Mouse (Mus musculus) ES-Bruce4 (cell line): ENCODE data around the gene Gm10644. TPM values are rescaled to one million over a fixed set of nuclear protein-coding genes. Genes with fewer than 3 reads are reported as not detected.

Experiments
- H3K27ac ChIP-seq: 2 replicates; pipeline ENCODE4 v1.5.1; 2012; ENCODE audit warnings: low read length, inconsistent platforms; ENCODE audit not compliant: insufficient read depth
- H3K27me3 ChIP-seq: 2 replicates; pipeline ENCODE4 v1.6.1; 2012; ENCODE audit warnings: mild to moderate bottlenecking, low read length, inconsistent platforms; ENCODE audit not compliant: control insufficient read depth, poor library complexity, insufficient read depth, severe bottlenecking
- H3K36me3 ChIP-seq: 2 replicates; pipeline ENCODE4 v1.6.1; 2012; ENCODE audit warnings: inconsistent platforms, mild to moderate bottlenecking, low read length, moderate library complexity; ENCODE audit not compliant: control insufficient read depth, poor library complexity, insufficient read depth, severe bottlenecking
- H3K4me1 ChIP-seq: one replicate; pipeline ENCODE4 v1.8.1; 2011; ENCODE audit warnings: low read length; ENCODE audit not compliant: control insufficient read depth, insufficient read depth
- H3K4me3 ChIP-seq: 2 replicates; pipeline ENCODE4 v1.5.1; 2011; ENCODE audit warnings: low read depth, mild to moderate bottlenecking, low read length
- H3K9ac ChIP-seq: 2 replicates; pipeline ENCODE4 v1.6.1; 2012; ENCODE audit warnings: low read depth, mild to moderate bottlenecking, inconsistent platforms; ENCODE audit not compliant: poor library complexity, severe bottlenecking
- H3K9me3 ChIP-seq: replicated peaks from 2 replicates; pipeline ENCODE4 v1.6.1; 2012; ENCODE audit warnings: mild to moderate bottlenecking, low read length, inconsistent platforms; ENCODE audit not compliant: control insufficient read depth, poor library complexity, insufficient read depth, severe bottlenecking
- CTCF ChIP-seq: IDR thresholded peaks from one replicate; pipeline ENCODE4 v1.8.1; 2011; ENCODE audit warnings: low read depth, low read length
- EP300 ChIP-seq: IDR thresholded peaks from 2 replicates; pipeline ENCODE4 v1.6.1; 2011; ENCODE audit warnings: low read depth, low read length; ENCODE audit not compliant: insufficient read depth
- POLR2A ChIP-seq: IDR thresholded peaks from one replicate; pipeline ENCODE4 v1.8.1; 2011; ENCODE audit warnings: low read length; ENCODE audit not compliant: insufficient read depth
- polyA plus RNA-seq: library from polyadenylated mRNA; stranded (reverse); fragments of >200 nt; gene quantifications from 2 replicates; pipeline ENCODE4 v1.2.4, GENCODE M21; 2011; ENCODE audit warnings: low read depth; ENCODE audit not compliant: missing spikeins, insufficient read depth, insufficient read length

Gm10644 gene
- polyA plus RNA-seq, 1 experiment = 0.78 TPM

DNA sequence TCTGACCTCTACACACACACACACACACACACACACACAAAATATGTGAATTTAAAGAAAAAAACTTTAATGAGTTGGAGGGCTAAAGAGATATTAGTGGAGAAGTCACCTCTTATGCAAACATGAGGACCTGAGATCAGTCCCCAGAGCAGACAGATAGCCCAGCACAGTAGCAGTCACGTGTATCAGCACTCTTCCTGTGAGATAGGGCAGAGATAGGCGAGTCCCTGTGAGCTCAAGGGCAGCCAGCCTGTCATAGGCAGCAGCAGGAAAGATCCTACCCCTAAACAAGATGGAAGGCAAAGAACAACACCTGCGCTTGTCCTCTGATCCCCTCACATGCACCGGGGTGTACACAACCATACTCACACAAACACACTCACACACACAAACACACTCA lies 27.4 kb upstream of the Gm10644 start:
- Histone ChIP-seq H3K4me1 (no peaks in the 10 kb centered on the region), H3K27ac (no peak overlapping the region), H3K36me3 (peaks cover 5% of the 10 kb centered on the region; the same call in 1 of the 2 replicates), H3K9me3 (no peaks in the 10 kb centered on the region), H3K4me3 (no peak overlapping the region), H3K9ac (no peak overlapping the region), H3K27me3 (no peaks in the 10 kb centered on the region)
- TF ChIP-seq POLR2A = no peak
- TF ChIP-seq EP300 = no peak
- no peak for TF ChIP-seq CTCF

DNA sequence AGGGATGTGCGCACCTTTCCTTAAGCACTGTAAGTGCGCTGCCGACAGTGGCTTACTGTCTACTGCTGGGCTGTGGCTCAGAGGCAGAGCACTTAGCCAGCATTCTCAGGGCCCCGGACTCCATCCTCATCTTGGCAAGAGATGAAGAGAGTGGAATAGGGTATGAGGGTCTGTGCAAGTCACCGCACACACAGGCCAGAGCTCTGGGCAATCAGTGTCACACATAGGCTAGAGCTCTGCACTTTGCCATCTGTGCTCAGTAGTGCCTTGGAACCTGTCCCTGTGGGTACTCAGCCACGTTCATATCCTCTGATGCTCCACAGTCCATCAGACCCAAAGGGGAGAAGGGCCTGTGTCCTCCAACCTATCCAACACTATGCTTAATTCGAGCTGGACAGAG lies 26.5 kb upstream of the Gm10644 start:
- Histone ChIP-seq H3K4me3 (no peak overlapping the region), H3K27me3 (no peaks in the 10 kb centered on the region), H3K36me3 (peaks cover 5% of the 10 kb centered on the region; the same call in 1 of the 2 replicates), H3K27ac (no peak overlapping the region), H3K4me1 (no peaks in the 10 kb centered on the region), H3K9me3 (no peaks in the 10 kb centered on the region), H3K9ac (no peak overlapping the region)
- TF ChIP-seq EP300 (no peak), POLR2A (no peak), CTCF (no peak)

DNA sequence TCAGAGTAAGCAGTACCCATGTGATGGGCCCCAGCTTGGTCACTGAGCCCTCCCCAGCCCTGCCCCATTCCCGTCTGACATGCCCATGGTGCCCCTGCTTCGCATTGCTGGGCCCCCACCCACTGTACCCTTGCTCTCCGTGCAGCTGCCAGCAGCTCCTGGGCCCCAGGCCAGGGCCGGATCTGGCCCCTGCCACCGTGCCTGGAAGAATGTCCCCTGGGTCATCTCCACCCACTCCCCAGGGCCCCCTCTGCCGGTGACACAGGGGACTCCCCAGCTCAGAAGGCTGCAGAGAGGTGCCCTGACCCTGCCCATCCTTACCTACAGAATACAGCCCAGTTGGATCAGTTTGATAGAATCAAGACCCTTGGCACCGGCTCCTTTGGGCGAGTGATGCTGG lies 25.8 kb upstream of the Gm10644 start:
- Histone ChIP-seq H3K36me3 (peaks cover 5% of the 10 kb centered on the region; the same call in 1 of the 2 replicates), H3K27ac (no peak overlapping the region)

GRCm38 (mm10) chr8:83980250-83980649 lies 25.2 kb upstream of the Gm10644 start:
- Histone ChIP-seq H3K36me3 (peaks cover 5% of the 10 kb centered on the region; the same call in 1 of the 2 replicates), H3K4me1 (no peaks in the 10 kb centered on the region), H3K4me3 (no peak overlapping the region), H3K27me3 (no peaks in the 10 kb centered on the region), H3K9ac (no peak overlapping the region), H3K27ac (no peak overlapping the region), H3K9me3 (no peaks in the 10 kb centered on the region)
- TF ChIP-seq EP300 (no peak), POLR2A (no peak), CTCF (no peak)

More for the DNA sequence above, 25.8 kb upstream of the Gm10644 start:
- TF ChIP-seq CTCF (no peak), POLR2A (no peak), EP300 (no peak)
- Histone ChIP-seq H3K4me1 (no peaks in the 10 kb centered on the region), H3K27me3 (no peaks in the 10 kb centered on the region), H3K9me3 (no peaks in the 10 kb centered on the region), H3K4me3 (no peak overlapping the region), H3K9ac (no peak overlapping the region)

DNA sequence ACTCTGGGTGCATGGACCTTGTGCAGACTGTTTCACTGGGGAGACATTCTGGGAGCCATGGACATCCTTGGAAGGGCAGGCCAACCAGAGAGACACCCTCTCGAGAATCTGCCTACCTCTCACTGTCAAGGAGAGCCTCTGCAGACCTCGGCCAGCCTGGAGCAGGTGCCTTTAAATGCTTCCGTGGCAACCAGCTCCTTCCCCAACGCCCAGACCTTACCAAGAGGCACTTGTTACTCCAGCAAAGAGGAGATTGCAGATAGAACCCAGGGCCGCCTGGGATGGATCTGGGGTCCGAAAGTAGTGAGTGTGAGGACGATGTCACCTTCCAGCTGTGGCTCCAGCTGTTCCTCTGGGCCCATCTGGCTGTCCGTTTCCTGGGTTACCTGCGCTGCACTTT lies 23.2 kb upstream of the Gm10644 start:
- H3K36me3 ChIP-seq = peaks cover 5% of the 10 kb centered on the region; the same call in 1 of the 2 replicates
- H3K9me3 ChIP-seq = no peaks in the 10 kb centered on the region
- H3K4me1 ChIP-seq = no peaks in the 10 kb centered on the region
- no peak overlapping the region for H3K9ac ChIP-seq
- no peak overlapping the region for H3K27ac ChIP-seq
- TF ChIP-seq CTCF (no peak), POLR2A (no peak), EP300 (no peak)
- H3K4me3 ChIP-seq = no peak overlapping the region
- H3K27me3 ChIP-seq = no peaks in the 10 kb centered on the region

GRCm38 (mm10) chr8:83977646-83978045 lies 22.6 kb upstream of the Gm10644 start:
- H3K9me3 ChIP-seq = no peaks in the 10 kb centered on the region
- H3K27me3 ChIP-seq = no peaks in the 10 kb centered on the region
- H3K36me3 ChIP-seq = peaks cover 5% of the 10 kb centered on the region; the same call in 1 of the 2 replicates
- no peak overlapping the region for H3K4me3 ChIP-seq
- no peak overlapping the region for H3K9ac ChIP-seq
- no peak overlapping the region for H3K27ac ChIP-seq
- TF ChIP-seq POLR2A (no peak), CTCF (no peak), EP300 (no peak)
- no peaks in the 10 kb centered on the region for H3K4me1 ChIP-seq
